Comparison of ENCODE assay signal across 10 mouse cellular contexts in genomic region chr1:34852116-34852878, GRCm38 (mm10). TPM values are rescaled to one million over a fixed set of nuclear protein-coding genes. Genes with fewer than 3 reads are reported as not detected.
DNase-seq lines count a peak whose midpoint lies in the region; ATAC-seq and TF ChIP-seq lines count a peak whose summit lies in the region.
"Had no signal": no experiment of that assay in that cellular context is flagged by ENCODE, and none has a peak within 500 bp of the region (broad histone marks: within the 10 kb centered on the region; RNA-seq: fewer than 3 reads in every experiment).

No protein-coding gene starts in this region.

- WGBS in kidney, embryonic 16.5 days = 53% methylated on average over 11 of the region's 11 CpGs
- 79% methylated on average over 11 of the region's 11 CpGs for WGBS in midbrain, postnatal 0 days

- H3K27me3 ChIP-seq in kidney, embryonic 16.5 days (ENCODE audit: insufficient read depth, low read length) = no peaks in the 10 kb centered on the region
- no peaks in the 10 kb centered on the region for H3K27me3 ChIP-seq in midbrain, postnatal 0 days (ENCODE audit: insufficient read depth, low read length)

- no peak for TF ChIP-seq CTCF in gastrocnemius, adult 2 months (IDR thresholded peaks at IDR 0.05)
- no peak for TF ChIP-seq CTCF in embryonic fibroblast, embryonic 13.5 days (IDR thresholded peaks at IDR 0.05; ENCODE audit: borderline replicate concordance, insufficient read depth, low read length)
- no peak for TF ChIP-seq CTCF in midbrain, postnatal 0 days (IDR thresholded peaks at IDR 0.05)

- H3K27ac ChIP-seq in gastrocnemius, adult 2 months = 0 out of 2 replicates have a peak overlapping the region, but pooled peaks have one; percentile 24
- H3K27ac ChIP-seq in kidney, embryonic 16.5 days (ENCODE audit: low read length) = no peak overlapping the region; the same call in 1 of the 2 replicates
- H3K27ac ChIP-seq in embryonic fibroblast, embryonic 13.5 days (ENCODE audit: insufficient read depth, low read length) = peak overlapping the region; percentile 95
- H3K27ac ChIP-seq in midbrain, postnatal 0 days (ENCODE audit: low read depth, low read length) = peak overlapping the region; percentile 14

- no peaks in the 10 kb centered on the region for H3K36me3 ChIP-seq in kidney, embryonic 16.5 days (ENCODE audit: insufficient read depth, low read length)
- H3K36me3 ChIP-seq in midbrain, postnatal 0 days (ENCODE audit: insufficient read depth, low read length) = no peaks in the 10 kb centered on the region

- no peak for TF ChIP-seq POLR2A in embryonic fibroblast, embryonic 13.5 days (IDR thresholded peaks at IDR 0.05; ENCODE audit: low read depth, low read length)

- no peak overlapping the region for H3K4me3 ChIP-seq in gastrocnemius, adult 2 months
- H3K4me3 ChIP-seq in kidney, embryonic 16.5 days (ENCODE audit: low read length) = no peak overlapping the region
- peak overlapping the region; percentile 50 for H3K4me3 ChIP-seq in embryonic fibroblast, embryonic 13.5 days (ENCODE audit: insufficient read depth, low read length)
- no peak overlapping the region for H3K4me3 ChIP-seq in midbrain, postnatal 0 days (ENCODE audit: low read depth, low read length)

- no peak for ATAC-seq in kidney, embryonic 16.5 days (ENCODE audit: low FRiP score, low TSS enrichment)
- no peak for ATAC-seq in midbrain, postnatal 0 days (ENCODE audit: low FRiP score)
- no peak for ATAC-seq in erythroid progenitor cell, adult 5-6 weeks (replicated peaks; ENCODE audit: low FRiP score, poor library complexity, severe bottlenecking)

- no peaks in the 10 kb centered on the region for H3K9me3 ChIP-seq in kidney, embryonic 16.5 days (ENCODE audit: low read length)
- no peaks in the 10 kb centered on the region for H3K9me3 ChIP-seq in midbrain, postnatal 0 days (ENCODE audit: low read length)

- H3K4me2 ChIP-seq in kidney, embryonic 16.5 days (replicated peaks; ENCODE audit: low read depth, low read length) = no peak overlapping the region
- peak overlapping the region; percentile 79 for H3K4me2 ChIP-seq in midbrain, postnatal 0 days (ENCODE audit: low read depth, low read length, poor library complexity, severe bottlenecking)

- intact Hi-C loops in gastrocnemius, adult 2 months (cut with DNase I) = no loop called here
- intact Hi-C loops in gastrocnemius, postnatal 14 days (cut with DNase I; ENCODE audit: low total_unique reads) = no loop called here

- DNase-seq in gastrocnemius, adult 2 months = no peak
- DNase-seq in gastrocnemius, postnatal 14 days = no peak
- no peak for DNase-seq in kidney, adult 8-10 months
- no peak for DNase-seq in midbrain, postnatal 0 days (ENCODE audit: low spot score)
- no peak for DNase-seq in T-cell, adult 2 months (ENCODE audit: low spot score)
- DNase-seq: lung, adult 2 months; spleen, adult 18-20 months had no signal

- H3K4me1 ChIP-seq in kidney, embryonic 16.5 days (ENCODE audit: insufficient read depth, low read length) = peaks cover 33% of the 10 kb centered on the region
- H3K4me1 ChIP-seq in embryonic fibroblast, embryonic 13.5 days (ENCODE audit: control insufficient read depth, insufficient read depth, low read length) = peaks cover 2% of the 10 kb centered on the region
- H3K4me1 ChIP-seq in midbrain, postnatal 0 days (ENCODE audit: insufficient read depth, low read length) = peaks cover 8% of the 10 kb centered on the region; the same call in 1 of the 2 replicates

- H3K9ac ChIP-seq in kidney, embryonic 16.5 days (replicated peaks; ENCODE audit: low read length) = 0 out of 2 replicates have a peak overlapping the region, but pooled peaks have one; percentile 27
- peak overlapping the region; percentile 33; the same call in 1 of the 2 replicates for H3K9ac ChIP-seq in midbrain, postnatal 0 days (replicated peaks; ENCODE audit: low read length, poor library complexity, severe bottlenecking)

RNA-seq across cellular contexts. Expression of gene Plekhb2, which starts 2.5 kb away (rescaled TPM):
- total RNA-seq in gastrocnemius, adult 2 months (2021) = 10 to 100 TPM; 53.4 to 58.3 TPM
- total RNA-seq in gastrocnemius, postnatal 14 days (2021) = 10 to 100 TPM; 21.8 to 23.8 TPM
- 53.2 and 58.0 TPM in 2 replicates for polyA plus RNA-seq in kidney, embryonic 16.5 days (2015; fragmentation: Nextera tagmentation; extraction: Ambion mirVana)
- polyA plus RNA-seq in embryonic fibroblast, embryonic 13.5 days (2011; ENCODE audit: insufficient read length, low read depth, missing spikeins) = 76.5 and 113 TPM in 2 replicates
- 83.3 and 97.3 TPM in 2 replicates for total RNA-seq in midbrain, postnatal 0 days (2014; rRNA removed)
- 85.1 and 93.1 TPM in 2 replicates for polyA plus RNA-seq in midbrain, postnatal 0 days (2015; fragmentation: Nextera tagmentation; extraction: Ambion mirVana)
- 8.0 and 26.7 TPM in 2 replicates for total RNA-seq in erythroid progenitor cell, adult 5-6 weeks (2015; ENCODE audit: low replicate concordance)
- 2.5 and 2.7 TPM in 2 replicates for total RNA-seq in erythroid progenitor cell, adult 5-6 weeks (2017; ENCODE audit: low replicate concordance)

RNA-seq across cellular contexts. Expression of gene Fam168b, which starts 9.4 kb away (rescaled TPM):
- 10 to 100 TPM; 28.6 to 35.0 TPM for total RNA-seq in gastrocnemius, adult 2 months (2021)
- 10 to 100 TPM; 35.2 to 39.5 TPM for total RNA-seq in gastrocnemius, postnatal 14 days (2021)
- 69.1 and 83.2 TPM in 2 replicates for polyA plus RNA-seq in kidney, embryonic 16.5 days (2015; fragmentation: Nextera tagmentation; extraction: Ambion mirVana)
- polyA plus RNA-seq in embryonic fibroblast, embryonic 13.5 days (2011; ENCODE audit: insufficient read length, low read depth, missing spikeins) = 91.4 and 133 TPM in 2 replicates
- 319 and 542 TPM in 2 replicates for total RNA-seq in midbrain, postnatal 0 days (2014; rRNA removed)
- polyA plus RNA-seq in midbrain, postnatal 0 days (2015; fragmentation: Nextera tagmentation; extraction: Ambion mirVana) = 94.3 and 95.9 TPM in 2 replicates
- 13.0 and 22.7 TPM in 2 replicates for total RNA-seq in erythroid progenitor cell, adult 5-6 weeks (2015; ENCODE audit: low replicate concordance)
- total RNA-seq in erythroid progenitor cell, adult 5-6 weeks (2017; ENCODE audit: low replicate concordance) = 21.2 and 33.5 TPM in 2 replicates
